Mouse (Mus musculus): ENCODE data around the gene Chrdl2. TPM values are rescaled to one million over a fixed set of nuclear protein-coding genes. Genes with fewer than 3 reads are reported as not detected.

Chrdl2 gene
- total and polyA plus RNA-seq, 2 experiments, result 0.05 TPM; not detected in 1

DNA sequence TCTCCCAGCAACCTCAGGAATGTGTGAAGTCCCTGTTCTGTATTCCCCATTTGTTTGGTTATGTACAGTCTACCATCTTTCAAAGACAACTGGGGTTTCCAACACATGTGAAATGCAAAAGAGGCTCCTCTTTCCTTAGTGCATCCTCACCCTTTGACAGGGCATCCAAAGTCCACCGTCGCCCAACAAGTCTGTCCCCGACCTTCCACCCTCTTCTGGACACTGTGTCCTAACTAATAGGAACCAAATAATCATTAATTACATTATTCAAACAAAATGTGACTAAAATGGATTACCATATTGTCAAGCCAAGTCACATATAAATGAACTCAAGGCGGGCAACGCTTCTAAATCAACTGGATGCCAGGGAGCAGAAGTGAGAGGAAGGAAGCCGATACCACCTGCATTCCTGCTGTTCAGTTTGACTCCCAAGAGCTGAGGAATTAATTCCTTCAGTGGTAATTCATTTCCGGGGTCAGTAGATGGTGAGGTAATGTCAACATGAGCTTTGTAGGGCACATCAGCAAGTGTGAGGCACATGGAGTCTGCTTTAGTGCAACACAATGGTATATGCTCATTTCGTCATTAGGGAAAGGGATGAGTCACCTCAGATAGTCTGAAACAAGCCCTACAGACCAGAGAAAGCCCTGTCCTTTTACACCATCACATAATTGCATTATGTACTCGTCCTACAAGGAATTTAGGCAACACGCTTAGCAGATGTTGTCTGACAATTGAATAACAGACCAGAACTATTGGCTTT, 31.6 kb upstream of the Chrdl2 start:
- peak; percentile 95 for DNase-seq (ENCODE audit: extremely low read depth, low read depth, low spot score)
- Histone ChIP-seq H3K79me2 (ENCODE audit: control insufficient read depth, insufficient read depth, low read length) (peaks cover 31% of the 10 kb centered on the region), H3K4me3 (ENCODE audit: insufficient read depth, low read depth, low read length) (peak overlapping the region; percentile 44; the same call in 1 of the 2 replicates), H3K4me1 (ENCODE audit: control insufficient read depth, insufficient read depth, low read length) (peaks cover 42% of the 10 kb centered on the region), H3K27me3 (ENCODE audit: control insufficient read depth, insufficient read depth, low read length) (no peaks in the 10 kb centered on the region), H3K27ac (replicated peaks; ENCODE audit: insufficient read depth, low read depth, low read length) (peak overlapping the region; percentile 92), H3K9ac (ENCODE audit: low read depth, low read length) (peak overlapping the region; percentile 73), H3K36me3 (ENCODE audit: control insufficient read depth, insufficient read depth, low read length) (no peaks in the 10 kb centered on the region)
- 19% methylated on average over 10 of the region's 10 CpGs for WGBS
- TF ChIP-seq CTCF (IDR thresholded peaks at IDR 0.05; ENCODE audit: low read depth, low read length) (no peak), POLR2A (IDR thresholded peaks at IDR 0.05; ENCODE audit: extremely low read depth, insufficient read depth, low read length) (no peak)

DNA sequence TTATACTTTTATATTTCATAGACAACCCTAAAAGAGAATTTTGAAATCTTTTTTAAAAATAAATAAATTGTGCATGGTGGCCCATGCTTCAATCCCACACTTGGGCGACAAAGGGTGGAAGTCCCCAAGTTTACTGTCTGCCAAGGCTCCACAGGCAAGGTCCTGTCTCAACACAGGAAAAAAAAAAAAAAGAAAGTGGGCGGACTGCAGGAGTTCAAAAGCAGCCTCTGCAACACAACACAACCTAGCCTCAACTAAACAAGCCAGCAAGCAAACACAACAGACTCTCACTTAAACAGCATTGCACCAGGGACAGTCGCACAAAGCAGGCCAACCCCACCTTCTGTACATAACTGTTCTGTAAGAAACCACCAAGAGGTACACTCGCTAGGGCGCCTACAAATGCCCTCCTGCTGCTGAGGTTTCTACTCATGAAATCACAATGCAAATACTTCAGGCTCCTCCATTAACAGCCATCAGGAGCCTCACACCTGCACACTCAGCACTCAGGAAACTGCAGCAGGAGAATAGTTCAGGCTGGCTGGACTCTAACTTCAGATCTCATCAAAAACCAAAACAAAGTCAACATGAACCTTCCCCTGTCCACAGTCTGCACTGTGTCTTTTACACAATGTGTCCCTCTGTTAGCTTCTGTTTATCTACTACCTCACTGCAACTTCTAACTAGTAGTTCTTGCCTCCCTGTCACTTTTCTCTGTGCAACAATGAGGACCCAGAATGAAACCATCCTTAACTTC, 30.0 kb upstream of the Chrdl2 start:
- H3K36me3 ChIP-seq (ENCODE audit: control insufficient read depth, insufficient read depth, low read length), result no peaks in the 10 kb centered on the region
- 19% methylated on average over 5 of the region's 5 CpGs for WGBS
- TF ChIP-seq CTCF (IDR thresholded peaks at IDR 0.05; ENCODE audit: low read depth, low read length), result no peak
- TF ChIP-seq POLR2A (IDR thresholded peaks at IDR 0.05; ENCODE audit: extremely low read depth, insufficient read depth, low read length), result no peak
- H3K79me2 ChIP-seq (ENCODE audit: control insufficient read depth, insufficient read depth, low read length), result peaks cover 29% of the 10 kb centered on the region
- peak overlapping the region; percentile 84 for H3K9ac ChIP-seq (ENCODE audit: low read depth, low read length)
- H3K27ac ChIP-seq (replicated peaks; ENCODE audit: insufficient read depth, low read depth, low read length), result peak overlapping the region; percentile 99
- H3K4me1 ChIP-seq (ENCODE audit: control insufficient read depth, insufficient read depth, low read length), result peaks cover 39% of the 10 kb centered on the region
- peak overlapping the region; percentile 29 for H3K4me3 ChIP-seq (ENCODE audit: insufficient read depth, low read depth, low read length)
- H3K27me3 ChIP-seq (ENCODE audit: control insufficient read depth, insufficient read depth, low read length), result no peaks in the 10 kb centered on the region
- peak; percentile 98 for DNase-seq (ENCODE audit: extremely low read depth, low read depth, low spot score)

DNA sequence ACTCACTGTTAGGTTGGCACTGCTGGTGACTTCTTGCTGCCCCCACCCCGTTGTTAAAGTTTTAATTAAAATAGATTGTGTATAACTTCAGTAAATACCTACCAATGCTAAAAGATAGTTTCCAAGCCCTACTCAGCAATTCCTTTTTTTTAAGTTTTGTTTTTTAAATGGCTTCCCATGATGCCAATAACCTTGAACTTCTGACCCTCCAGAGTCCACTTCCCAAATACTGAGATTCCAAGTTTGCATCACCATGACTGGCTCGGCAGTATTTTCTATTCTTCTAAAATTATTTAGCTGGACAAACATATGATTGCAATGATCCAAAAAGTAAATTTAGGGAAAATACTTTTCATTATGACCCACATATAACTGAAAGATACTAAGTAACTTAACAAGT, 27.9 kb upstream of the Chrdl2 start:
- Histone ChIP-seq H3K9ac (ENCODE audit: low read depth, low read length) (no peak overlapping the region), H3K79me2 (ENCODE audit: control insufficient read depth, insufficient read depth, low read length) (peaks cover 17% of the 10 kb centered on the region), H3K27me3 (ENCODE audit: control insufficient read depth, insufficient read depth, low read length) (no peaks in the 10 kb centered on the region), H3K4me1 (ENCODE audit: control insufficient read depth, insufficient read depth, low read length) (peaks cover 28% of the 10 kb centered on the region), H3K36me3 (ENCODE audit: control insufficient read depth, insufficient read depth, low read length) (no peaks in the 10 kb centered on the region), H3K4me3 (ENCODE audit: insufficient read depth, low read depth, low read length) (peak overlapping the region; percentile 91), H3K27ac (replicated peaks; ENCODE audit: insufficient read depth, low read depth, low read length) (peak overlapping the region; percentile 99)
- WGBS, result 7% methylated on average over 2 of the region's 2 CpGs
- DNase-seq (ENCODE audit: extremely low read depth, low read depth, low spot score), result peak; percentile 91
- no peak for TF ChIP-seq CTCF (IDR thresholded peaks at IDR 0.05; ENCODE audit: low read depth, low read length)
- TF ChIP-seq POLR2A (IDR thresholded peaks at IDR 0.05; ENCODE audit: extremely low read depth, insufficient read depth, low read length), result no peak

DNA sequence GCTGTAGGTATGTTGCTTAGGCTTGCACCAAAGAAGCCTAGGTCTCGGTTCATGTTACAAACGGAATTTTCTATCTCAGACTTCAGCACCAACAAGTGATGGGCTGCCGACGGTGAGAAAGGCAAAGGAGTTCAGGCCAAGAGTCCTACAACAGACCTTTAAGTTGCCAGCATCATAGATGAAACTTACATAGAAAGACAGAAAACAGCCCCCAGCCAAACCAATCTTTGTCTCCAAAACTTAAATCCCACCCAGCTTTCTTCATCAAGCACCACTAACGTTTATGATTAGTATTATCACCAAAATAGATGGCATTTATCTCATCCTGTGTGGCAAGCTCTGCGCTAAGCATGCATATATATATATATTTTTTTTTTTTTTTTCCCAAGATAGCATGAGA, 26.9 kb upstream of the Chrdl2 start:
- peaks cover 20% of the 10 kb centered on the region for H3K4me1 ChIP-seq (ENCODE audit: control insufficient read depth, insufficient read depth, low read length)
- WGBS, result under 1% methylated on average over 6 of the region's 6 CpGs
- DNase-seq (ENCODE audit: extremely low read depth, low read depth, low spot score), result no peak
- no peaks in the 10 kb centered on the region for H3K27me3 ChIP-seq (ENCODE audit: control insufficient read depth, insufficient read depth, low read length)
- no peaks in the 10 kb centered on the region for H3K36me3 ChIP-seq (ENCODE audit: control insufficient read depth, insufficient read depth, low read length)
- TF ChIP-seq POLR2A (IDR thresholded peaks at IDR 0.05; ENCODE audit: extremely low read depth, insufficient read depth, low read length) (no peak), CTCF (IDR thresholded peaks at IDR 0.05; ENCODE audit: low read depth, low read length) (no peak)
- peak overlapping the region; percentile 91 for H3K4me3 ChIP-seq (ENCODE audit: insufficient read depth, low read depth, low read length)
- H3K9ac ChIP-seq (ENCODE audit: low read depth, low read length), result peak overlapping the region; percentile 99
- peaks cover 12% of the 10 kb centered on the region for H3K79me2 ChIP-seq (ENCODE audit: control insufficient read depth, insufficient read depth, low read length)
- H3K27ac ChIP-seq (replicated peaks; ENCODE audit: insufficient read depth, low read depth, low read length), result peak overlapping the region; percentile 97

DNA sequence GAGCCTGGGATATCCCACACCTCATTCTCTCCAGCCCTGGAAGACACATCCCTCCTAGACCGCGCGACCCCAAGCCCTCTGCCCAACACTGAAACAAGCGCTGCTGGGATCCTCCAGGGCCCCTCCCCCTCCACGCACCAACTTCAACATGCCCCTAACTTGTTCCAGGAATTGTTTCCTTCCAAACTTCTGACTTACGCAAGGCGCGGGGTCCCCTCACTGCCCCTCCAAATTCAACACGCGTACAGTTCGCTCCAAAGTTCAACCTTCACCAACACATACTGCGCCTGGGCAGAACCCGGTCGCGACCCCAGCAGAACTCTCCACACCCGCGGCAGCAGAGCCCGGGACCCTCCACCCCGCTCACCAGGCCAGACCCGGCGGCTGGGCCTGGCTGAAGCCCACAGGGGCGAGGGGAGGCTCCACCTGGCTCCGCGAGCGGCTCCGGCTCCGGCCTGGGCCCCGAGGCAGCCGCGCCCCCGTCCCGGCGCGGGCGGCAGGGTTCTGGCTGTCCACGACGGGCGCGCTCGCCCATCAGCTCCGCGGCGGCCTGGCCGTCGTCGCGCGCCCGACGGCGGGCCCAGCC, 26.3 kb upstream of the Chrdl2 start:
- peaks cover 16% of the 10 kb centered on the region for H3K4me1 ChIP-seq (ENCODE audit: control insufficient read depth, insufficient read depth, low read length)
- no peaks in the 10 kb centered on the region for H3K36me3 ChIP-seq (ENCODE audit: control insufficient read depth, insufficient read depth, low read length)
- peak; percentile 75 for DNase-seq (ENCODE audit: extremely low read depth, low read depth, low spot score)
- H3K79me2 ChIP-seq (ENCODE audit: control insufficient read depth, insufficient read depth, low read length), result peaks cover 9% of the 10 kb centered on the region
- H3K27me3 ChIP-seq (ENCODE audit: control insufficient read depth, insufficient read depth, low read length), result no peaks in the 10 kb centered on the region
- TF ChIP-seq POLR2A (IDR thresholded peaks at IDR 0.05; ENCODE audit: extremely low read depth, insufficient read depth, low read length) (0 out of 2 replicates have a peak, but pooled peaks have one; percentile 12), CTCF (IDR thresholded peaks at IDR 0.05; ENCODE audit: low read depth, low read length) (no peak)
- WGBS, result under 1% methylated on average over 42 of the region's 51 CpGs
- H3K27ac ChIP-seq (replicated peaks; ENCODE audit: insufficient read depth, low read depth, low read length), result peak overlapping the region; percentile 97
- H3K4me3 ChIP-seq (ENCODE audit: insufficient read depth, low read depth, low read length), result peak overlapping the region; percentile 91
- H3K9ac ChIP-seq (ENCODE audit: low read depth, low read length), result peak overlapping the region; percentile 99

Measured in liver, adult 2 months (tissue).